Mouse (Mus musculus) CH12.LX (cell line): Measurements from ENCODE around the gene Hinfp.

Experiments
- CTCF ChIP-seq, 2 experiments: IDR thresholded peaks in 1 of 2; conservative IDR thresholded peaks in 1 of 2; 2 replicates each; pipeline ENCODE4 v1.5.1; 2011 to 2012; ENCODE audit warnings: low read depth in 2 of 2, low read length in 2 of 2, improper control_type of control experiment in 1 of 2, inconsistent platforms in 1 of 2, mild to moderate bottlenecking in 1 of 2, moderate library complexity in 1 of 2
- EP300 ChIP-seq: IDR thresholded peaks from 2 replicates; pipeline ENCODE4 v1.6.1; 2011; ENCODE audit warnings: low read length, improper control_type of control experiment
- GABPA ChIP-seq: IDR thresholded peaks from 2 replicates; pipeline ENCODE4 v1.6.1; 2012; ENCODE audit warnings: low read depth, low read length, improper control_type of control experiment, inconsistent platforms; ENCODE audit not compliant: insufficient replicate concordance
- JUND ChIP-seq: conservative IDR thresholded peaks from 2 replicates; pipeline ENCODE4 v1.6.1; 2011; ENCODE audit warnings: low read depth, low read length, improper control_type of control experiment
- MAFK ChIP-seq: IDR thresholded peaks from 2 replicates; pipeline ENCODE4 v1.6.1; 2011; ENCODE audit warnings: low read length, improper control_type of control experiment; ENCODE audit not compliant: insufficient replicate concordance
- NRF1 ChIP-seq: IDR thresholded peaks from 2 replicates; pipeline ENCODE4 v1.6.1; 2014; ENCODE audit warnings: low read depth, mild to moderate bottlenecking, inconsistent platforms, low read length, improper control_type of control experiment, moderate library complexity
- PAX5 ChIP-seq: IDR thresholded peaks from 2 replicates; pipeline ENCODE4 v1.6.1; 2012; ENCODE audit warnings: low read length, inconsistent platforms, mixed read lengths
- POLR2A ChIP-seq: IDR thresholded peaks from 2 replicates; pipeline ENCODE4 v1.6.1; 2011; ENCODE audit warnings: low read depth, mild to moderate bottlenecking, improper control_type of control experiment, low read length
- USF2 ChIP-seq: conservative IDR thresholded peaks from 2 replicates; pipeline ENCODE4 v1.6.1; 2011; ENCODE audit warnings: low read depth, low read length, improper control_type of control experiment
- ZC3H11A ChIP-seq: IDR thresholded peaks from 2 replicates; pipeline ENCODE4 v1.6.1; 2012; ENCODE audit warnings: low read depth, mild to moderate bottlenecking, inconsistent platforms, low read length, improper control_type of control experiment
- ZMIZ1 ChIP-seq: IDR thresholded peaks from 2 replicates; pipeline ENCODE4 v1.6.1; 2012; ENCODE audit warnings: low read depth, mild to moderate bottlenecking, inconsistent platforms, low read length, improper control_type of control experiment
- ZNF384 ChIP-seq: IDR thresholded peaks from 2 replicates; pipeline ENCODE4 v1.6.1; 2012; ENCODE audit warnings: low read depth, low read length, improper control_type of control experiment, inconsistent platforms

DNA sequence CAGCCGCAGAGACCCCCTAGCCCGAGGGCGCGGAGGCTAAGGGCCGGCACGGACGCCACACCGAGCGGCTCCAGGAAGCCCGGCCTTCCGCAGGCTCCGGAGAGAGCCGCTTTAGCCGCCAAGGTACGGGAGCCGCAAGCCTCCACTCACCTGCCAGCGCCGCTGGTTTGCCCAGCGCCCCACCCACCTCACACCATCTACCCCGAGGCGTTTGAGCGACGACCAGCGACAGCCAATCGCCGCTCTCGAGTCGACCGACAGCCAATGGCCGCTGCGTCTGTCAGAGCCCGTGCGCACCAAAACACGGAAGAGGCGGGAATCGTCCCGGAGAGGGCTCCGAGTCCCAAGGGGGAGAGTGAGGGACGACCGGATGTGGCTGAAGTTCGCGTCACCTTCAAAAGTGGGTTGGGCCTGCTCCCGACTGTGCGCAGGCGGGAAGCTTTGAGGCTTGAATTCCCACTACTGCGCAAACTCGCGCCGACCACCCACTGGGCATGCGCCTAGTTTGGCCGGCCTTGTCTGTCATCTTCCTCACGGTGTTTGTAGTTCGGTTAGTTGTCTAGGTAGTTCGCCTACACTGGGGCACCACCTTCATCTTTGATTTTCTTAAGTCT is at the start of gene Hinfp:
- TF ChIP-seq NRF1, result peak; percentile 99
- TF ChIP-seq CTCF (conservative IDR thresholded peaks at IDR 0.05 in 1 of 2, IDR thresholded peaks at IDR 0.05 in 1 of 2; ENCODE audit: low read depth in 2 of 2, low read length in 2 of 2), result no peak
- TF ChIP-seq ZMIZ1, result peak; percentile 81
- TF ChIP-seq EP300, result no peak
- TF ChIP-seq PAX5, result no peak
- no peak for TF ChIP-seq USF2
- TF ChIP-seq GABPA, result no peak
- no peak for TF ChIP-seq ZNF384
- no peak for TF ChIP-seq MAFK
- TF ChIP-seq POLR2A, result peak; percentile 94
- TF ChIP-seq ZC3H11A, result no peak
- TF ChIP-seq JUND, result no peak
